Mouse (Mus musculus): ENCODE measurements at regions not wholly inside any gene's neighbourhood (a gene's known extent, or its start where the extent isn't known, plus 50 kb on each side); places are given as distances from the start of the nearest gene placed in this dataset.
"Not testable (repeated sequence)": the region's sequence is repeated elsewhere in the genome, so short reads cannot be mapped to it uniquely, and the experiment has no call there.

DNA sequence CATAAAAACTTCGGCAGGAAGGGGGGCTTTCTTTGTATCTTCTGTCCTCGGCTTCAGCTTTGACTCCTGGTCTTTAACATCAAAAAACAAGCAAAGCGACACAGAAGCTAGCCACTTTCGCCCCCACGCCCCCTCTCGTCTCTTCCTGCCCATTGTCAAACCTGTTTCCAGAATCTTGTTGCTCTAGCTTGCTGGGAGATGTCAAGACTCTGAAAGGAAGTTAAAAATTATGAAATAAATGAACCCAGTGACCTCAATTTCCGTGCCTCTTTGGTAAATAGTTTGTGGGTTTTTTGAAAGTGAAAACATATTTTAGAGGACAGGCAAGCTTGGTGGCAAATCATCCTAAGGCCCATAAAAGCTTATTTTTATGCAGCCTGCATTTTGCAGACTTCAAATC, 186.1 kb downstream of the Basp1 start:
- Histone ChIP-seq H3K4me3 (ENCODE audit: low read depth, low read length) (no peak overlapping the region), H3K36me3 (replicated peaks; ENCODE audit: control insufficient read depth, insufficient read depth, low read length) (no peaks in the 10 kb centered on the region), H3K4me1 (ENCODE audit: control insufficient read depth, insufficient read depth) (no peaks in the 10 kb centered on the region), H3K9me3 (replicated peaks; ENCODE audit: control insufficient read depth, low read length) (no peaks in the 10 kb centered on the region), H3K9ac (replicated peaks; ENCODE audit: low read depth, low read length) (no peak overlapping the region), H3K27me3 (ENCODE audit: control insufficient read depth, insufficient read depth, low read length) (no peaks in the 10 kb centered on the region), H3K4me2 (ENCODE audit: low read depth, low read length) (no peak overlapping the region), H3K27ac (ENCODE audit: low read depth) (no peak overlapping the region)
- no peak for ATAC-seq (ENCODE audit: insufficient read depth, low read depth)
- no peak for TF ChIP-seq EP300 (IDR thresholded peaks at IDR 0.05; ENCODE audit: low read depth)
- TF ChIP-seq CTCF (IDR thresholded peaks at IDR 0.05; ENCODE audit: low read depth) = no peak
- 47% methylated on average over 7 of the region's 7 CpGs for WGBS
- no peak for DNase-seq (ENCODE audit: low spot score)

DNA sequence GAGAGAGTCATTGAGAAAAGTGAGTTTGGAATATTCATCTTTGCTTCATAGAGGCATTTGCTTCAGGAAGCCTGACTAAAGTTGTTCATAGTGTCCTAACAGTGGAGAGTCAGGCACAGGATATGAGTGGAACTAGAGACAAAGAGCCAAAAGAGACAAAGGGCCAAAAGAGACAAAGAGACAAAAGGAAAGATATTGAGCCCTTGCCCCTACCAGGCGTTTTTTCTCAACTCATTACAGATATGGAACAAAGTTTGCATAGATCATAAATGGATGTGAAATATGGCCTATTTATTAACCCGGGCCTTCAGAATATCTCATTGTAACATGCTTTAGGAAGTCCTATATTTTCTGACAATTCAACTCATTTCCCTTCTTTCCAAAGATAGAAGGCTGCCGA, 187.6 kb downstream of the Basp1 start:
- Histone ChIP-seq H3K4me1 (ENCODE audit: control insufficient read depth, insufficient read depth) (no peaks in the 10 kb centered on the region), H3K4me2 (ENCODE audit: low read depth, low read length) (no peak overlapping the region), H3K9me3 (replicated peaks; ENCODE audit: control insufficient read depth, low read length) (no peaks in the 10 kb centered on the region), H3K4me3 (ENCODE audit: low read depth, low read length) (no peak overlapping the region), H3K36me3 (replicated peaks; ENCODE audit: control insufficient read depth, insufficient read depth, low read length) (no peaks in the 10 kb centered on the region), H3K27me3 (ENCODE audit: control insufficient read depth, insufficient read depth, low read length) (no peaks in the 10 kb centered on the region), H3K9ac (replicated peaks; ENCODE audit: low read depth, low read length) (no peak overlapping the region), H3K27ac (ENCODE audit: low read depth) (no peak overlapping the region)
- WGBS = 23% methylated on average over 3 of the region's 3 CpGs
- TF ChIP-seq CTCF (IDR thresholded peaks at IDR 0.05; ENCODE audit: low read depth) = no peak
- TF ChIP-seq EP300 (IDR thresholded peaks at IDR 0.05; ENCODE audit: low read depth) = no peak
- ATAC-seq (ENCODE audit: insufficient read depth, low read depth) = no peak
- no peak for DNase-seq (ENCODE audit: low spot score)

DNA sequence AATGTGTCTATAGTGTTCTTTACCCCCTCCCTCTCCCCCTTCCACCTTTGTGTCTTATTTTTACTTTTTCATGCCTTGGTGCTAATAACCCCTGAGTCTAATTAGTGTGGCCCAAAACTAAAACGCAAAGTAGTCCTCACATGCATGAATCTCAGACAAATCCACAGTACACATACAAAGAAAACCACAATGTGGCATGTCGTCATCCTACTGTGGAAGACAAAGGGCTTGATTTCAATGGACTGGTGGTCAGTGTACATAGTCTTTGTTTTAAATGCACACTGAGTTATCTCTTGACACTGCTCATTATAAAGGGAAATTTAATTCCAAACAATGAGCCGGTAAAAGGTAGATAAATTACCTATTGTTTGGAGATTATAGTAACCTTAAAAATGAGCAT, 188.1 kb downstream of the Basp1 start:
- Histone ChIP-seq H3K36me3 (replicated peaks; ENCODE audit: control insufficient read depth, insufficient read depth, low read length) (no peaks in the 10 kb centered on the region), H3K27ac (ENCODE audit: low read depth) (no peak overlapping the region), H3K27me3 (ENCODE audit: control insufficient read depth, insufficient read depth, low read length) (no peaks in the 10 kb centered on the region), H3K4me3 (ENCODE audit: low read depth, low read length) (no peak overlapping the region), H3K4me1 (ENCODE audit: control insufficient read depth, insufficient read depth) (no peaks in the 10 kb centered on the region), H3K4me2 (ENCODE audit: low read depth, low read length) (no peak overlapping the region), H3K9me3 (replicated peaks; ENCODE audit: control insufficient read depth, low read length) (no peaks in the 10 kb centered on the region), H3K9ac (replicated peaks; ENCODE audit: low read depth, low read length) (no peak overlapping the region)
- no peak for DNase-seq (ENCODE audit: low spot score)
- no peak for TF ChIP-seq CTCF (IDR thresholded peaks at IDR 0.05; ENCODE audit: low read depth)
- ATAC-seq (ENCODE audit: insufficient read depth, low read depth) = no peak
- 68% methylated on average over 3 of the region's 3 CpGs for WGBS

DNA sequence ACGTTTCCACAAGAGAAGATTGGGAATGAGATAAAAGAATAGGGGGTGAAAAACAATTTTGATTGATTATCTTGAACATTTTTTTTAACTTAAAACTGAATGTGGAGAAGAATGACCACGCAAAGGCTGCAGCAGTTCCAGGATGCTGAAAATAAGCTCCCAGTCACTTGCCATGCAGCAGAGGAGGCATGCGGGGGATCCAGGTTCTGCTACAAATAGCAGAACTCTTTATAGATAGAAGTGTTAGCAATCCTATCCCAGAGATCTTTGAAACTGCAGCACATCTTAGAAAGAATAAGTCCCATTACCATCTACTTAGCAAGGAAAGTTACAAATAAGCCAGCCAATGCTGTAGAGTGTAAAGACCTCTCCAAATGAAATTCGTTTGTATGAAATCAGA, 191.8 kb downstream of the Basp1 start:
- H3K4me1 ChIP-seq (ENCODE audit: control insufficient read depth, insufficient read depth) = no peaks in the 10 kb centered on the region
- TF ChIP-seq EP300 (IDR thresholded peaks at IDR 0.05; ENCODE audit: low read depth) = no peak
- no peak for TF ChIP-seq CTCF (IDR thresholded peaks at IDR 0.05; ENCODE audit: low read depth)
- WGBS = 76% methylated on average over 4 of the region's 4 CpGs

DNA sequence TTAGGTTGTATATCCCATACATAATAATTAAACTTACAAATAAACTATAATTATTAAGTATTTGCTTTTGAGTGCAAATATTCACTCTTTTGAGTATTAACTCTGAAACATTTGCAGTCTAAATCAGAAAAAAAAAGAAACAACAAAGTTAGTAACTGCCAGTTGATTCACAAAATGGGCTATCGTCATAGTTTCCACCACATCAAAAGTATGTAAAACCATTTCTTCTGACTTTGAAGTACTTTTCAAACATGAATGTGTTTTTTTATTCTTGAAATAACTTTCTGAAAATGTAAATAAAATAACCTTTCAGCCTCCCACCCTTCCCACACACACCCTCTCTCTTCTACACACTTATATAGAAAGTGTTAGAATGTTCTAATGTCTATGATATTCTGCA, 197.2 kb downstream of the Basp1 start:
- no peak overlapping the region for H3K9ac ChIP-seq (replicated peaks; ENCODE audit: low read depth, low read length)
- no peaks in the 10 kb centered on the region for H3K27me3 ChIP-seq (ENCODE audit: control insufficient read depth, insufficient read depth, low read length)
- no peak for ATAC-seq (ENCODE audit: insufficient read depth, low read depth)
- H3K9me3 ChIP-seq (replicated peaks; ENCODE audit: control insufficient read depth, low read length) = no peaks in the 10 kb centered on the region
- H3K4me1 ChIP-seq (ENCODE audit: control insufficient read depth, insufficient read depth) = no peaks in the 10 kb centered on the region
- H3K4me3 ChIP-seq (ENCODE audit: low read depth, low read length) = no peak overlapping the region
- WGBS = 86% methylated on average over 1 of the region's 1 CpGs
- H3K36me3 ChIP-seq (replicated peaks; ENCODE audit: control insufficient read depth, insufficient read depth, low read length) = no peaks in the 10 kb centered on the region
- DNase-seq (ENCODE audit: low spot score) = no peak
- no peak overlapping the region for H3K4me2 ChIP-seq (ENCODE audit: low read depth, low read length)
- TF ChIP-seq EP300 (IDR thresholded peaks at IDR 0.05; ENCODE audit: low read depth) (no peak), CTCF (IDR thresholded peaks at IDR 0.05; ENCODE audit: low read depth) (no peak)
- H3K27ac ChIP-seq (ENCODE audit: low read depth) = no peak overlapping the region

More for the DNA sequence above, 191.8 kb downstream of the Basp1 start:
- H3K27me3 ChIP-seq (ENCODE audit: control insufficient read depth, insufficient read depth, low read length) = no peaks in the 10 kb centered on the region
- H3K4me3 ChIP-seq (ENCODE audit: low read depth, low read length) = no peak overlapping the region
- no peak overlapping the region for H3K4me2 ChIP-seq (ENCODE audit: low read depth, low read length)
- H3K36me3 ChIP-seq (replicated peaks; ENCODE audit: control insufficient read depth, insufficient read depth, low read length) = no peaks in the 10 kb centered on the region
- DNase-seq (ENCODE audit: low spot score) (no peak), ATAC-seq (ENCODE audit: insufficient read depth, low read depth) (no peak)
- no peaks in the 10 kb centered on the region for H3K9me3 ChIP-seq (replicated peaks; ENCODE audit: control insufficient read depth, low read length)
- H3K27ac ChIP-seq (ENCODE audit: low read depth) = no peak overlapping the region
- H3K9ac ChIP-seq (replicated peaks; ENCODE audit: low read depth, low read length) = no peak overlapping the region

DNA sequence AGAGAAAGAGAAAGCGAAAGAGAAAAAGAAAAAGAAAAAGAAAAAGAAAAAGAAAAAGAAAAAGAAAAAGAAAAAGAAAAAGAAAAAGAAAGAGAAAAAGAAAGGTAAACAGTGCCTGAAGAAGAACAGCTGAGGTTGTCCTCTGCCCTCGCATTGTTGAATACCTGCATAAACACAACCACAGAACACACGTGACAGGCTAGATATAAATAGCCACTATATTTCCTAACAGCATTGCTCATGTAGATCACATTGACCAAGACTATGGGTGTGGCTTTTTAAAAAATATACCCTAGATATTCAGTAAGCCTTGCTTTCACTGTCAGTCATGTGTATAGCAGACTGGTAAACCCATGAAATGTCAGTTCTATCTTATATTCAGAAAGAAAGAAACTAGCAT, 211.5 kb downstream of the Basp1 start:
- no peak overlapping the region for H3K4me2 ChIP-seq (ENCODE audit: low read depth, low read length)
- no peak overlapping the region for H3K27ac ChIP-seq (ENCODE audit: low read depth)
- TF ChIP-seq CTCF (IDR thresholded peaks at IDR 0.05; ENCODE audit: low read depth) = no peak
- no peak for TF ChIP-seq EP300 (IDR thresholded peaks at IDR 0.05; ENCODE audit: low read depth)
- no peaks in the 10 kb centered on the region for H3K4me1 ChIP-seq (ENCODE audit: control insufficient read depth, insufficient read depth)
- DNase-seq (ENCODE audit: low spot score) (no peak), ATAC-seq (ENCODE audit: insufficient read depth, low read depth) (no peak)
- H3K27me3 ChIP-seq (ENCODE audit: control insufficient read depth, insufficient read depth, low read length) = no peaks in the 10 kb centered on the region
- H3K9me3 ChIP-seq (replicated peaks; ENCODE audit: control insufficient read depth, low read length) = no peaks in the 10 kb centered on the region
- H3K9ac ChIP-seq (replicated peaks; ENCODE audit: low read depth, low read length) = no peak overlapping the region
- 67% methylated on average over 3 of the region's 3 CpGs for WGBS
- H3K36me3 ChIP-seq (replicated peaks; ENCODE audit: control insufficient read depth, insufficient read depth, low read length) = no peaks in the 10 kb centered on the region
- no peak overlapping the region for H3K4me3 ChIP-seq (ENCODE audit: low read depth, low read length)

DNA sequence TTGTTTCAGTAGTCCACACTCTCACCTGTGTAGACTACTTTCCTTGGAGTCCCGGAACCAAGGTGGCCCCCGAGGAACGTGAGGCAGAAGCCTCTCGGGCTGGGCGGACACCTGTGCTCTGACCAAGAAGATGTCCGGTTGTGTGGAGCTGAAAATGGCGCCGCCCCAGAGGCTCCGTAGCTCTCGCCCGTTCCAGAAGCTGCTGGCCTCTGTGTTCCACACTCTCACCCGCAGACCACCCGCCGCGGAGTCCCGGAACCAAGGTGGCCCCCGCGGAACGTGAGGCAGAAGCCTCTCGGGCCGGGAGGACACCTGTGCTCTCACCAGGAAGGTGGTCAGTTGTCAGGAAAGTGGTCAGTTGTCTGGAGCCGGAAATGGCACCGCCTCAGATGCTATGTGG, 213.3 kb downstream of the Basp1 start:
- 87% methylated on average over 23 of the region's 23 CpGs for WGBS
- not testable (repeated sequence) for H3K9ac ChIP-seq (replicated peaks; ENCODE audit: low read depth, low read length); H3K4me1 ChIP-seq (ENCODE audit: control insufficient read depth, insufficient read depth); DNase-seq (ENCODE audit: low spot score); H3K27ac ChIP-seq (ENCODE audit: low read depth); ATAC-seq (ENCODE audit: insufficient read depth, low read depth); H3K4me3 ChIP-seq (ENCODE audit: low read depth, low read length); H3K4me2 ChIP-seq (ENCODE audit: low read depth, low read length); H3K27me3 ChIP-seq (ENCODE audit: control insufficient read depth, insufficient read depth, low read length); H3K36me3 ChIP-seq (replicated peaks; ENCODE audit: control insufficient read depth, insufficient read depth, low read length); H3K9me3 ChIP-seq (replicated peaks; ENCODE audit: control insufficient read depth, low read length)

Data from heart, postnatal 0 days (tissue).